Mouse (Mus musculus) ovary, adult 18-20 months (tissue): ENCODE measurements at regions not wholly inside any gene's neighbourhood (a gene's known extent, or its start where the extent isn't known, plus 50 kb on each side); places are given as distances from the start of the nearest gene placed in this dataset.

Source experiments
- DNase-seq: peaks from one replicate; pipeline ENCODE4 v3.0.0; 2022; ENCODE audit warnings: low spot score, mixed read lengths

DNA sequence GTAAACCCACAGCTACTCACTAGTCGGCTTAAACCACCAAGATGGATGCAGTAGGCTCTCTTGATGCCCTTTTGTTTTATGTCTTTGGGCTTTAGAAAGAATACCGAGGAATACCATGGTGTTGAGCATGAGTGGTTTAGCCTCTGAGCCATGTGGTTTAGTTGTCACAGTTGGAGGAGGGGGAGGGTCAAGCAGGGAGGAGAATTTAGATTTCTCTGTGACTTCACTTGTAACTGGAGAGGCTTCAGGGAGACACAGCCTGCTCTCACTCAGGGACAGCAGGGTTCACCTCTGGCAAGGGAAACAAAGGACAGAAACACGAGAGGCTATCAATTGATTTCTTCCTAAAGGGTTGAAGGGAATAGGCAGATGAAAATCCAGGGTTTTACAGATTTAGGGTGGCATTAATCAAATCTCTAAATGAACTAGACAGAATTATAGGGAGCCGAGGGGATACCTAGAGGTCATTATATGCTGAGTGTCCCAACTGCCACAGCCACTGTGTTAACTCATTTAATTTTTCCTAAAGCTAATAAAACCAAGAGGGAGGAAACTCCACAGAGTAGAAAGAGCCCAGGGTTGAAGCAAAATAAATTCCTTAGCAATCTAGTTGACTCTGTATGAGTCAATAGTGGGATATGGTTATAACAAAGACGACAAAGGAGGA lies 2113.7 kb upstream of the 5930422O12Rik start:
- no peak for DNase-seq

DNA sequence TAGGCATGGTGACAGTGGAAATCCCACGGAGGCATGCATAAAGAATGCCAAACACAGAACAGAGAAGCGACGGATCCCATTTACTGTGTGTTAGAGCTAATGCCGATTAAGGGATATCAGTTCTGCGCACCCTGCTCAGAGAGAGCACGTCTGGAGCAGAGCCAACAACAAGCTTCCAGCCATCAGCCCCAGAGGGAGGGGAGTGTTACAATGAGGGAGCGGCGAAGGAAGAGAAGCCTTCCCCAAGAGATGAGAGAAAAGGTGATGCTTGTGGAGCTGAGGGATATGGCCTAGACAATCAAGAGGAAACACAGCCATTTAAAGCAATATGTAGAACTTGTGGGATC lies 2113.2 kb upstream of the 5930422O12Rik start:
- DNase-seq, result no peak

DNA sequence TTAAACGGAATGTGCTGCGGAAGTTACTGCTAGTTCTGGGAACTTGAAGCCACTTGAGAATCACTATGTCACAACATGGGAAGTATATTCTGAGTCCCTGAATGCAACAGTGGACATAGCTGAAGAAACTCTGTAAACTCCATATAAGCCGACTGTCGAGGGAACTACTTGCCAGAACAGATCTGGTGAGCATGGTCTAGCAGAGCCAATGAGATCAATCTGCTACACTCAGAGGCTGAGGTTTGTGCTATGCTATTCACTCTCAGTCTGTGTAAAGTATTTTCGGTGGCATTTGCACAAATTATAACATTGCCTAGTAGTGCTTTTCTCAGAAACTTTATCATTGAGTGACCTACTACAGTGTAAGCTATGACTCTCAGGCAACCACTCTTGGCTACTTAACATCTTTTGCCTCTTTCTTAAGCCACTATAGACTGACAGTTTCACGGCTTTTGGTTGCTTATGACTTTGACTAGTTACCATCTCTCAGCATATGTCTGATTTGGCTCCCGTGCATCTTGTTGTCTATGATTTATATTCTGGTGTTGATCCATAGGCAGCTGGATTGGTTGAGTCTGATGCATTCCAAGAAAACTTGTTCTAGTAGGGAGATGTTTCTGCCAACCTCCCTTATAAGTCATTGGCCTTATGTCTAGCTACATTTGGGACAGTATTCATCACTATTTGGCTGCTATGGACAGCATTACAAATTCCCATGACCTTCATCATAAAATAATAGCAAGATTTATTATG lies 2094.8 kb upstream of the 5930422O12Rik start:
- no peak for DNase-seq

DNA sequence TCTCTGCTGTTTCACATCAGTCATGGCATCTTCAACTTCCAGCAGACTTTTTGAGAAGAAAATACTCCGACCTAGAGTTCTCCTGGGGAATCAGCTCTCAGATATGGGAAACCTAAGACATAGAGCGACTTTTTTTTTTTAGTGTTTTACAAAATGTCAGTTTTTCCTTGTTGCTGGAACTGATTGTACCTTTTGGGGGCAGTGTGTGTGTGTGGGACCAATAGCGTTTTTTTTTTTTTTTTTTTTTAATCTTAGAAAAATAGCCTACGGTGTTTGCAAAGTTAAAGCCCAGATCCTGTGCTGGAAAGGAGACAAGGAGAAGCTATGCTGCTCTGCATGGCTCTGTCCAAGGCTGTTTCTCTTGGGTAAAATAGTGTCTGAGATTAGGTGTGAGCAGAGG lies 2080.0 kb upstream of the 5930422O12Rik start:
- DNase-seq, result no peak

DNA sequence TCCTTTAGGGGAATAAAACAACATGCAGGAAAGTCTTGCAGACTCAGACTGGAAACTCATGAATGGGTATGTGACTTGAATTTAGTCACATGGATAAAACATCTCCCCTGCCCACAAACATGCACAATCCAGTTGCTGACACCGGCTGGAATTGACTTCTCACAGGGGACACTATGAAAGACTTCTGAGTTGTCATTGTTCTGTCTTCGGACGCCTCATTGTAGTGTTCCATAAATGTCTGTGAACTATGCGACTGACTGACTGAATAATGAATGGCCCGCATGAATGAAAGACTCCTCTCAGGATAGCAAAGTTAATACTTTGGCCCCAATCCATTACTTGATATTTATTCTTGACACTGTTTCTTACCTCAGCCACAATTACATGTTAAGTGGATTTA lies 2058.9 kb upstream of the 5930422O12Rik start:
- no peak for DNase-seq

DNA sequence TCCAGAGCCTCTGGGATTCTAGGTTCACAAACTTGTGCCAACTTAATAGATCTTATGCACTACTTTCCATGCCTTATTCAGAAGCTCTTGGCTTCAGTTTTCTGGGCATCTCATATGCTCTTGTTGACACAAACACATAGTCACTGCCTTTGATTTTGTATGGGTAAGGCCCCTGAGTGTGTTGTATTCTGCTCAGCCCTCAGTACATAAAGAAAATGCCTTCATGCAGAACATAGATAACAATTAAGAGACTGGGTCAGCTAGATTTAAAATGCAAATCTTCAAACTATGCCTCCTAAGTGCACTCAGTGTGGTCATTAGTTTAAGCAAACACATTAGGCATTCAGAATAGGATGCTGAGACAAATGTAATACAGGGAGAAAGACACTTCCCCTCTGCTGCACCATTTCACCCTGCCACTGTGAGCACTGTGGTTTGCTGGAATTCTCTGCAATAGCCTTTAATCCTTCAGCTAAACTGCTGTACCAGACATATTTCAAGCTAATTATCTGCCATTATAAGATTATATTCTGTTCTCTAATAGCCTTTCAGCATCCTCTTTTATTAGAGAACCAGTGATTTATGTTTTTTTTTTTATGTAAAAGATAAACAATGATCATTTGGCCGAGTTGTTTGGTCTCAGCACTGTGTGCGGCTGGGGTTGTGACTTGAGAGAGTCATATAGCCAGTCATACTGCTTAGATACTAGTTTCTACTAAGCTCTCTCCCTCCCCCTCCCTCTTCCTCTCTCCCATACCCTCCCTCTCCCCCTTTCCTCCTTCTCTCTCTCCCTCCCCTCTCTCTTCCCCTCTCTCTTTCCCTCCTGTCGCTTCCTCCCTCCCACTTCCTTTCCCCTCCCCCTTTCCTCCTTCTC lies 2058.1 kb upstream of the 5930422O12Rik start:
- no peak for DNase-seq

DNA sequence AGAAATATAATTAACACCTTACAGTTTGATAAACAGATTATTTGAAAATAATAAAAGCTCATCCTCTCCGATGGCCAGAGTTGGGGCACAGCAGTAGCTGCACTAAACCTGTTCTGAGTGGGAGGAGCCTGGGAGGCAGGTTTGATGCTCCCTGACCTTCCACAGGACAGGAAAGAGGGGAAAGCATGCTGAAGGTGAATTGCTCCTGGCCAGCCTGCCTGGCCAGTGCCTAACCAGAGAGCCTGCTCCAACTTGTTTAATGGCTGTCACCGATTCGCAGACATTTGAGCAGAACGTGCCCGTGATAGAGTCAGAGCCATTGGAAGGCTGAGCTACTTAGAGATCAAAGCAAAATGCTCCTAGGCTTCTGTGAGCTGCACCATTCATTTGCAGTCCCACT lies 2056.9 kb upstream of the 5930422O12Rik start:
- DNase-seq, result no peak

DNA sequence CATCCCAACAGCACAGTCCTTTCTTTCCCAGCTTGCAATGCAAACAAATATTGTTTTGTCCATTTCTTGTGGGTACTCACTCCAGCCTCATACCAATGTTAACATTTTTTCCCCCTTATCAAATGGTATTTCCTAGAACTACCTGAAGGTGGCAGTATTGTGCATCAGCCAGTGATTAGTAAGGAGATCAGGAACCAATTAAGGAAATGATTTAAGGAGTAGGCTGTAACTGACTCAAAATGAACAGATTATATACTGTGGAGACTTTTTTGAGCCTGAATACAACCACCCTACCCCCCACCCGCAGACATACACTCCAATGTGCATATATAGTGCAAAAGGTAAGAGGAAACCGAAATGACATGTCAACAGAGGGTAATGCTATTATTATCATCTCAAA lies 2056.1 kb upstream of the 5930422O12Rik start:
- DNase-seq, result no peak

DNA sequence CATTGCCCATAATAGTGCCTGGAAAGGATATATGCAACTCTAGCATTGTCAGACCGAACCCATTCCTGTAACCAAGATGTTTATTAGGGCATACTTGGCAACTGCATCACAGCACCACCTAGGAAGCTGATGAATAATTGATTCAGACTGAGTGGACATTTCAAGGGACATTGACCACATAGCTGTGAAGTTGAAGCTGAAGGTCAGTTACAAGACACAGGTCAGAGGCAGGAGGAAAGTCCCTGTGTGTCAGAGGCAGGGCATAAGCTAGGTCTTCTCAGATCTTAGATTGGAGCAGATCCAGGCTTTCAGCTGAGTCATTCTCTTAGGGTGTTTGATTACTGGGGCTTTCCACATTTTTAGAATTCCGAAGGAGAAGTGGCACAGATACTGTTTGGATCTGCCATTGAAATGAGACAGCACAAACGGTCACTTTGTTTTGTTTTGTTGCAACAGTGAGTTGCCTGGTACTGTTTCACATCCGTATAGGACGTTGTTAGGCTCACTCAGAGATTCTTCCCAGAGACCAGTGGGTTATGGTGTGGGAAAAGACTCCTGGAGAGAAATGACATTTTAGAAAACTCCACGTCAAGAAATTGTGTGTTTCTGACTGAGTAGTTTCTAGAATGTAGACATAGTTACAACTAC lies 2055.2 kb upstream of the 5930422O12Rik start:
- no peak for DNase-seq

DNA sequence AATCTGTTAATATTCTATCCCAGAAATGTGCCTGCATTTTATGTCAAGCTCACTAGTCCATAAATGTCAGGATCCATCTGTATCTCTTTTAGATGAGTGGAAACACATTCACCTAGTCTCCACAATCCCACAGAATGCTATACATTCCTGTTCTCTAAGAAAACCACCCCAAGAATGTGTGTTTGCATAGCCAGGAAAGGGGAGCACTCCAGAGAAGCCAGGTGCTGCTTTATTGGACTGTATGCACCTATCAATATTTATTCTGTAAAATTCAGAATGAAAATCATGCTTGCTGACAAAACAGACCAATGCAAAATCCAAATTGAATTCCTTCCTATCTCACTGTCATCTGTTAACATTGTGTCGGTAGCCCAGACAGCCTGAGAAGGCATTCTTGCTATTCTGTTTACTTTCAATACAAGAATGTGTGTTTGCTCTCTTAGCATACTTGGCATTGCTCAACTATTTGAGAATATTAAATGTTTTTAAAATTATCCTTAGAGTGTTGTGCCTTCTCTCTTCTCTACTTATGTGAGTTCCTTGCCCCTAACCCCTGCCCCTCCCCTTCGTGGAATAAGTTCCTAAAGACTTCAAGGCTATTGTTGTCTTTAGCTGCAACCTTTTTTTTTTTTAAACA lies 2050.7 kb upstream of the 5930422O12Rik start:
- DNase-seq, result no peak

DNA sequence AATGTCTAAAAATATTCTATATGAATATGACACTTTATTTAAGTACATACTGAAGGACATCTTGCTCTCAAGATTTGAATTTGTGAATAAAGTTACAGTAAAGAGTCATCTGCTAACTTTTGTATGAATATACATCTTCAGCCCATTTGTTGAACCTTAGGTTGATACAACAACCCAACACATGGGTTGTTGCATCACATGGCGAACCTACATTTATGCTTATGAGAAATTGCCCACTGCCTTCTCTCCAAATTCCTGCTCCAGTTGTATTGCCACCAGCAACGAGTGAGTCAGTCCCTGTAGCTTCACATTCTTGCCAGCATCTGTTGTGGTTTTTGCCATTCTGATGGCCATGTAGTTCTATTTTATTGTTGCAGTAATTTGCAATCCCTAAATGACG lies 2023.7 kb upstream of the 5930422O12Rik start:
- no peak for DNase-seq

DNA sequence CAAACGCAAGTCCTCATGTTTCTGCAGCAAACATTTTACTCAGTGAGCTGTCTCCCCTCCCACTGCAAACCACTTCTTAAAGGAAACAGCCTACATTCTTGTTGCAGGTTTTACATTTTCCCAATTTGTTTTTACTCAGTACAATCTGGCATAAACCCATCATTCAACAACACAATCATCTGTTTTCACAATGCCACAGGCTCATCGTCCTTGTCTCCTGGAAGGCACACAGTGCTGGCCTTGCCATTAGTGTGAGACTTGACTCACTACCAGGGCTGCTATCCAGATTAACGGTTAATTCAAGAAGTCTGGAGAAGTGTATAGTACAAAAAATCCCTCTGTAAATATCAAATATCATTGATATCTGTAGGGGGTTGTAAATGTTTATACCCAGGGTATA lies 2006.3 kb upstream of the 5930422O12Rik start:
- DNase-seq, result no peak

DNA sequence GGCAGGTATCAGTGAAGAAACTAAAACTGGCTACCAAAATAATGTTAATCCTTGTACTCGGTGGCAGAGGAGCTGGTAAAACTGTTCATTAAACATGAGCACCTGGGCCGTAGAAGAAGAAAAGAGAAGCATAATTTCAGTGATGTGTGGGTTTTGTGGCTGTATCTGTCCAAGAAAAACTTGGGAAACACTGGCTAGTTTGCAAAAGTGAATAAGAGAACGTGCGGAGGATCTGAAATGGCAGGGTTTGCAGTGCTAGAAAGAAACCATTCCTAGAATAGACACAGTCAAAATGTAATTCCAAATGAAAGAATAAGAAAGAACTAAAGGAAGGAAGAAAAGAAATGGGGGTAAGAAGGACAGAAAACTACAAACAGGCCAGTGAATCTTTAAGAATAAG lies 2000.8 kb upstream of the 5930422O12Rik start:
- no peak for DNase-seq

DNA sequence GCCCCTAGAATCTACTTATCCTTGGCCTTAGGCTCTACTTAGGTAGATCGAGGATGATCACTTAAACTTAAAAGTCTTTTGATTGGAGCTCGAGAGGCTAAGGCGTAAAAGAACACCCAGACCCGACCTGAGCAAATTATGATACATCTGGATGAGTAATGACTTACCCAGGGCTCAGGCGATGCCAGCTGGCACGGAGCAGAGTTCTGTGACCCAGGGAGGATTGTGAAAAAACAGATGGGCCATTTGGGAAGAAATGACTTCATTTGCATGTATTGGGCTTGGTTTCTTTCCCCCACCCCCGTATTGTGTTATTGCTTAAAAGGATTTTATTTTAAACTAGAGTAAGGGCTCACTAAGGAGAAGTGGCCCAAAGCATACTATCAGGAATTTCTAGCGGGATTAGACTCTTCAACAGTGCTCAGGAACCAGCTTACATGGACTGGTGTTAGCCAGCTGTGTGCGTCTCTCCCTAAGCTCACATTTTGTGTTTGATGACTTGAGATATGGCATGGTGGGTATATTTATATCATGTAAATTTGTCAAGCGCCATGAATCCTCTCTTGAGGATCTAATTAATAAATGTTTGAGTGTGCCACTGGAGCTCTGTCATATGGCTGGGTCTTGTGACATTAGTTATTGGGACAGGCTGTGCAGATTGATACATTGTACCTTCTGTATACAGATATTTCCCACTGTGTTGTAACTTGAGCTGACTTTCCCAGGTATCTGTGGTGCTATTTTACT lies 1991.9 kb upstream of the 5930422O12Rik start:
- DNase-seq, result no peak

DNA sequence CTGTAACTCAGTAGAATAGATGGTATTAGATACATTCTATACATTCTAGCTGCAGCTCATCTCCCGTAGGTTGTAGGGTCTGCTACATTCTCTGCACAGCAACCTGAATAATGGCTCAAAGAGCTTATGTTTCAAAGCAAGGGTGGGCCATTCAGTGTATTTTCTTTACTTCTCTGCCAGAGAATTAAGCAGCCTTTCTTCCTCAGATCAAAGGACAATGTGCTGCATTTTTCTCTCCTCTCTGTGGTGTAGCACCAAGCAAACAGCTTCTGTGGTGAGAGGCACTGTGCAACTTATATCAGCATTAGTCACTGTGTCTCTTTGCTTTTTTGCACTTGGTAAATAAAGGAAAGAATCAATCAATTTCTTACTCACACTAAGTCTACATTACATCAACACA lies 1983.7 kb upstream of the 5930422O12Rik start:
- DNase-seq, result no peak

DNA sequence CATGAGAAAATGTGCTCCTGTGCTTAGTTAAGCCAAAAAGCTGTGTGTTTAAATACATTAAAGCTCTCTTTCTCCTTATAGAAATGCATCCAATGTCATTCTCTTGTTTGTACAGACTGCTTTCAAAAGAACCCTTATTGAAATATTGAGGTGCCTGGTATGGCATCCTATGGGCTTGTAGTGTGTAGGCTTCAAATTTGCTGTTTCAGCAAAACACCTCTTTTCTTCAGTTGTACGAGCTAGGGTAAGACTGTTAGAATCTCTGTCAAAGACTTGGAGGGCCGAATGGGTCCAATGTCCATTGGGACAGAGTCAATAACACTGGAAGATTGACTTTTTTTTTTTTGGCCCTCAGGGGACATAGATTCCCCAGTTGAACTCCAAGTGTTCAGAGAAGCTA lies 1980.5 kb upstream of the 5930422O12Rik start:
- no peak for DNase-seq

DNA sequence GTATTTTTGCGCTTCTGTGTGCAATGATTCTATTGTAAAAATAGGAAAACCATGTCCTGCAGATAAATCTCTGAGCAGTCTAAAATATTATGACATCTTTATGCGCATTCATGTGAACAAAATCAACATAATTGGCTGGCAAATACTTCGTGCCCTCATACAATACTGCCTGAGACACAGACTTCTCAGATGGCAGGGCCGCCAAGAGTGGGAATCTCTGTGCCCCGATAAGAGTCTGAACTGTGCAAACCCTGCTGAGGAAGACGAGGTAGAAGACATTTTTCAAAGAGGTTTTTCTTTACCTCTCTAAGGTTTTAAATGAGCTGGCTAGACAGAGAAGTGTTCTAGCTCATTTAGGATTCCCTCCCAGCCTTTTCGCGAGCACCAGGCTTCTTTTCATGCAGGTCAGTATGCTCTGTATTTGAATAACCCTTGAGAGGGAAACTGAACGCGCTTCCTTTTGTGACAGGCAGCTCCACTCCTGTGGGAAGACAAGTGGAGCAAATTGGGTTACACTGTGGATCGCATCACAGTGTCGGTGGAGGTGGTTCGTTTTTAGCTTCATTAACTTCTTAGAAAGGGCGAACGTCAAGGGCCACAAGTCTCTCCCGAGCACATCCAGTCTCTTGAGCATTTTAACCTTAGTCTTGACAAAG lies 1973.6 kb upstream of the 5930422O12Rik start:
- no peak for DNase-seq

DNA sequence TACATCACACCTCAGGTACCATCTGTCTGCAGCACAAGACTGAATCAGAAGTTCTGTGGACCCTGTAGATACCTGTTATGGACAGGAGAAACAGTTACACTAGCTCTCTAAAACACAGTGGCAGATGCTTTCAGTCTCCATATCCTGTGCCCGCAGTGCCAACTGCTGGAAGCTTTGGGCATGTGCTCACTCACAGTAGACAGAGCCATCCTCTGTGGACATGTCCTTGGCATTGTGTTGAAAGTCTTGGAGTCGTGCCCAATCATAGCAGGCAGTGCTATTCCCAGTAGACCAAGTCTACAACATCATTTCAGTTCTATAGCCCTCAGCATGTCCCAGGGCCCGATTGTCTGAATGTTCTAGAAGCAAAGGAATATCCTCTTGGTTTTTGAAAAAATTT lies 1968.2 kb upstream of the 5930422O12Rik start:
- peak; percentile 3 for DNase-seq
